Mouse (Mus musculus) heart, adult 18-20 months (tissue): ENCODE results near the gene Lrtm2. TPM values are rescaled to one million over a fixed set of nuclear protein-coding genes. Genes with fewer than 3 reads are reported as not detected.
"Not testable (repeated sequence)": the region's sequence is repeated elsewhere in the genome, so short reads cannot be mapped to it uniquely, and the experiment has no call there.

Experiments
- DNase-seq, 2 experiments: peaks; one replicate each; pipeline ENCODE4 v3.0.0; 2021 to 2022; ENCODE audit warnings: mixed read lengths in 1 of 2
- long read RNA-seq, 2 experiments: library from polyadenylated mRNA; stranded (forward); transcript quantifications; one replicate each; pipeline ENCODE4 v2.0.0; 2021
- total RNA-seq, 2 experiments: library from RNA; stranded (reverse); gene quantifications; 2 replicates each; pipeline ENCODE4 v1.2.3; 2021

Gene Lrtm2
- under 1 TPM; 0.08 to 0.10 TPM for total RNA-seq
- long read RNA-seq, experiment 1 = 0 reads
- long read RNA-seq, experiment 2 = 0 reads

DNA sequence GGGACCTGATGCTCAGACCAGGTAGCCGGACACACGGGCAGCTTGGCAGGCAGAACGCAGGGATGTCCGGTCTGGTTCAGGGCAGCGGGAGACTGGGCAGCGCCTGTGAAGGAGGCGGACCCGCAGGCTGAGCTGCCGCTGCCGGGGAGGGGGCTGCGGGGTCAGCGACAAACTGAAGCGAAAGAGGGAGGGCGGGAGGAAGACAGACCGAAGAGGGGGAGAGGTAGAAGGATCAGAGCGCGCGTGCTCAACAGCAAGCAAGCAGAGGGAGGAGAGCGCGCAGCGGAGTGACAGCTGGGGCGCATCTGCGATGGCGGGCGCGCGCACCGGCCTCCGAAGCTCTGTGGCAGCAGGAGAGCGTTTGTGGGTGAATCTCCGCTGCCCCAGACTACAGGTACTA lies at the start of gene Lrtm2:
Lrtm2 (minus strand) TSS at position 261 of the 400 bp plus-strand sequence.
- no peak for DNase-seq

- no peak for DNase-seq
Observed at GRCm38 (mm10) chr6:119378631-119379030, 48.1 kb upstream of the Lrtm2 start.

- peak in 1 of 2 experiments; percentile 21 for DNase-seq
Observed at GRCm38 (mm10) chr6:119377613-119378012, 47.0 kb upstream of the Lrtm2 start.

DNA sequence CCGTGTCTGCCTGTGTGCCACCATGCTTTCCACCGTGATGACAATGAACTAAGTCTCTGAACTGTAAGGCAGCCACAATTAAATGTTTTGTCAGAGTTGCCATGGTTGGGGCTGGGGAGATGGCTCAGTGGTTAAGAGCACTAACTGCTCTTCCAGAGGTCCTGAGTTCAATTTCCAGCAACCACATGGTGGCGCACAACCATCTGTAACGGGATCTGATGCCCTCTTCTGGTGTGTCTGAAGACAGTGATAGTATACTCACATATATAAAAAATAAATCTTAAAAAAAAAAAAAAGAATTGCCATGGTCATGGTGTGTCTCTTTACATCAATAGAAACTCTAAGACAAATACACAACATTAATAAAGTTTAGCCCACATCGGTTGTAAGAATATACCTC lies 44.5 kb upstream of the Lrtm2 start:
- no peak for DNase-seq

DNA sequence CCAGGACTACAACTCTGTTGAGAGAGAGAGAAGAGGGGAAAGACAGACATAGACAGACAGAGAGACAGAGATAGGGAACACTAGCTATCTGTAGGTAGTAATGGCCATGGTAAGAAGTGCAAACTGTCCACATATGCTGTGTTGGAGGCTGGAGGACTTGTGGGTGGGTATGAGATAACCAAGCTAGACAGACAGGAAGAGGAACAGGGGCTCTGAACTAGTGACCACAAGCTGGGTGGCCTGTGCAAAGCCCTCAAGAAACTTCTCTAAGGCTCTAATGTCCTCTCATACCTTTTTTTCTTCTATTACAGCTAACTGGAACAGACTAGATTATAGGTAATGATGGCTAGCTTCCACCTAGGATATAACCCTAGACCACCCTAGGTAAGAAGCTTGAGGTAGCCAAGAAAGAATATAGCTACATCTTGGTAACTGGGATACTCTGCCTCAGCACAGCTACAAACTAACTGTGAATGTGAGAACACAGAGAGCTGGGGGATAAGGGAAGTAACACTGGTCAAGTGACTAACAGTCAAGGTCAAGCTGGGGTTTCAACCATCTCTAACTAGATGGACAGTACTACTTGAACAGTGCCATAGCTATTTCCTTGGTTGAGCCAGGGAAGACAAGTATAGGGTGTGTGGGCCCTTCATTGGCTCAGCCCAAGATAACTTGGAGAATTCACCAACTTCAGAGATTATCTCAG lies 42.6 kb upstream of the Lrtm2 start:
- no peak for DNase-seq

DNA sequence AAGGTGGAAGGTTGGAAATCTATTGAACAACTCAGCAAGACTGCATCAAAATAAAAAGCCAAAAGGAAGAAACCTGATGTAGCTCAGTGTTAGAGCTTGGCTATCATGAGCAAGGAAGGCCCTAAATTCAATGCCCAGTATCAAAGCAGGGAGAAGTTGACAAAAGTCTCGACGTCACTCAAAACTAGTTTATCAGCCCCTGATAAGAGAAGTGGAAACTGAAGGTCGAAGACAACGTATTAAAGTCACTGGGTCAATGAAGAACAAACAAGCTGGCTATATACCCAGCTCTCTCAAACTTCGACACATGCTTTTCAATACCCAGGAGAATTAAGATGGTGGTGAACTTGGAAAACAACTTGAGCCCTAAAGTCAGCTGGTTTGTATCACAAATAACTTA lies 41.7 kb upstream of the Lrtm2 start:
- no peak for DNase-seq

DNA sequence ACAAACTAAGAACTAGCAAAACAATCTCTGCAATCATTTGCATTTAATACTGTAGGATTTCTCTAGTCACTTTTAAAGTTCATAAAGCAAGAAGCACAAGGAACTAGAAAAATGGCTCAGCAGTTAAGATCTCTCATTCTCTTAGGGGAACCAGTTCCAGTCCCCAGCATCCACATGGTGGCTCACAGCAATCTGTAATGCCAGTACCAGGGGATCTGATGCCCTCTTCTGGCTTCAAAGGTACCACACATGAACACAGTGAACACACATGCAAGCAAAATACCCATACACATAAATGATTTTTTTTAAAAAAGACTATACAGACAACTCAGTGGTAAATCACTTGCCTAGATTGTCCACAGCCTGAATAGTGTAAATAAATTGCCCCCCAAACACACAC lies 41.1 kb upstream of the Lrtm2 start:
- DNase-seq = no peak

GRCm38 (mm10) chr6:119367382-119367781 lies 36.8 kb upstream of the Lrtm2 start:
- DNase-seq = peak in 1 of 2 experiments; percentile 15

DNA sequence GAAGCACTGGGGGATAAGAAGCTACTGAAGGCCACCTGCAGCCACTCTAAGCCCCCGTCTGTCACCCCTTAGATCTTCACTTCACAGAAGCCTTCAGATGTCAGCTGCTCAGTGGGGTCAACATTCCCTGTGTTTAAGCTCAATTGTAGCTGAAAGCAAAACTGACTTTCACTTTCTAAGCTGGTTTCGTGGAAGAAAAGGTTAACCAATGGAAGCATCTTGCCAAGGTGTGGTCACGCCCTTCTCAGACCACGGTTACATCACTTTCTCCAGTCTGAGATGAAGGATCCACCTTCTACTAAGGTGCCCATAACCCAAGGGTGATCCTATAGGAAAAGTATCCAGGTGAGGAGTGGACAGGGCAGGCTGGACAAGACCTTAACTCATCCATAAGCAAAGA lies 36.2 kb upstream of the Lrtm2 start:
- DNase-seq = not testable (repeated sequence)

- no peak for DNase-seq
Observed at GRCm38 (mm10) chr6:119363593-119363992, 33.0 kb upstream of the Lrtm2 start.

GRCm38 (mm10) chr6:119360925-119361702 lies 30.5 kb upstream of the Lrtm2 start:
- no peak for DNase-seq

- DNase-seq = not testable (repeated sequence)
Observed at GRCm38 (mm10) chr6:119360250-119360649, 29.7 kb upstream of the Lrtm2 start.

GRCm38 (mm10) chr6:119358020-119358571 lies 27.5 kb upstream of the Lrtm2 start:
- DNase-seq = no peak

DNA sequence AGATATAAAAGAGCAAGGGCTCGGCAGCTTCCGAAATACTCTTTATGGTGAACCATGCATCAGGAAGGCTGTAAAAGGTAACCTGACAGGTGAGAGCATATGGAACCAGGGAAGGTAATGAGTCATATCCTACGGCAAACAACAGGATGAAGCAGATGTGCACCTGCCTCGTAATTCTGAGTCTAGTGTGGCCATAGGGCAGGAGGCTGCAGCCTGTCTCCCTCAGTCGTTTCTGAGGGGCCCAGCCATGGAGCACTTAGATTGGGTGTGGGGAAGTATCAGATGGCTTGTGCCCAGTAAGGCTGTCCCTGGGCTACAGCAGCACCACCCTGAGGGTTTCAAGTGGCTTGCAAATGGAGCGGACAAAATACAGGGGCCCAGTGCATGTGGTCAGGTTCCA lies 21.9 kb upstream of the Lrtm2 start:
- DNase-seq = no peak

GRCm38 (mm10) chr6:119351656-119352055 lies 21.1 kb upstream of the Lrtm2 start:
- DNase-seq = no peak

- no peak for DNase-seq
Observed at GRCm38 (mm10) chr6:119350703-119351198, 20.2 kb upstream of the Lrtm2 start.

GRCm38 (mm10) chr6:119348234-119348633 lies 17.7 kb upstream of the Lrtm2 start:
- peak; percentile 52 to 89 for DNase-seq

DNA sequence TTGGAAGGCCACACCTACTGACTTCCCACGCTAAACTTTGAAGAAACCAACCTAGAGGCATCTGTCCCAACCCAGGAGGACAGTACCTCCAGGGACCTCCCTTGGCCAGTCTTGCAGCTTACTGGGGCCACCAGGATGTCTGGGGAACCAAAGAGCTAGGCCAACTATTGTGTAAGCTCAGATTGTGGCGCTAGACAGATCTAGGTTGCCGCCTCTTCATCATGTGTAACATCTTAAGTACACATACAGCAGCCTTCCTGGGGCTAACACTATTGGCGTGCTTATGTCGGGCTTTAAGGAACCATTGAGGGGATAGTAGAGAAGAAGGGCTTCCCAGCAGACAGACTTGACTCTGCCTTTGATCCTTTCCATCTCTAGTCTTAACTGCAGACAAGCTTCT lies 17.2 kb upstream of the Lrtm2 start:
- no peak for DNase-seq

DNA sequence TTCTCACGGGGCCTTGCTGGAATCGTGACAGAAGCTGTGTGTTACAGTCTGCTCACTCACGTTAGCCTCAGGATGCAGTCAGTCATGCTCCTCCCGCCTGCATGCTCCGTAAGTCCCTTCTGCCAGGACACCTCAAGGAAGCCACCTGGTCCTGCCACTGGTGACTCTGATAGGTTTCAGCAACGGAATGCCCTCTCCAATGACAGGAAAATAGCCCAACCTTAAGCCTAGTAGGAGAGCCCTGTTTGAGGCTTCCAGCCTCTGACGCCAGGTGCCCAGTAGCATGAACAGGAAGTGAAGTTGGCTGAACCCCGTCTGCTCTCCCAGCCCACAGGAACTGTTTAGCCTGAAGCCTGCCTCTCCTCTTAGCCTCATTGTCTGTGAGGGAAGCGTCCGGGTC lies 15.7 kb upstream of the Lrtm2 start:
- no peak for DNase-seq

GRCm38 (mm10) chr6:119341409-119341808 lies 10.8 kb upstream of the Lrtm2 start:
- peak; percentile 36 to 47 for DNase-seq

DNA sequence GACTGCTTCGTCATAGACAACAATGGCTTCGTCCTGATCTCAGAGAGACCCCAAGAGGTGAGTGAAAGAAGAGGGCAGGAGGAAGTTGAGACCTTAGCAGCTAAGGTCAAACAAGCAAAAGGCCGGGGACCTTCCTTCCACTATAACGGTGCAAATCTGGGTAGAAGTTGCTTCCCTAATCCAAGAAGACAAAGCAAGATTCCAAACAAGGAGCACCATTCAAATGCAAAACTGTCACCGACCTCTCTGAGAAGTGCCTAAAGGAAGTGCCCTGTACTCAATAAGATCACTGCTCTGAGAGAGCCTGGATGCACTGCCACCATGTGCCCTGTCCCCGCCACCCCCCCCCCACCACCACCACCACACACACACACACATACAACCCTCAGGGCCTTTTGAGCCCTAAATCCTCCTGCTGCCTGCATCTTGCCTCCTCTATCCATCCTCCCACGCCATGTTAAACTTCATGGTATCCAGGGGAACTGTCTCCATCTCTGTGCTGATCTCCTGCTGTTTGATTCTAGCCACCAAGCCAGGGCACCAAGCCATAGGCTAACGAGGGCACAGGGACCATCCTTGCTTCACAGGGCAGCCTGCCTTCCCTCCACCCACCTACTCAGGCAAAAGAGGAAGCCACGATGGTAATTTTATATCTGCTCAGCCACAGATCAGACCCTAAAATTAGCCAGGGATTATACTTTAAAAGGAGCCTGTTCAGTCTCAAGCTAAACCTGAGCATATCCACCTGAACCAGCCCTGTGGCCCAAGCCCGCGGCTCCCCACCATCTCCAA lies 7.8 kb upstream of the Lrtm2 start:
- DNase-seq = no peak

DNA sequence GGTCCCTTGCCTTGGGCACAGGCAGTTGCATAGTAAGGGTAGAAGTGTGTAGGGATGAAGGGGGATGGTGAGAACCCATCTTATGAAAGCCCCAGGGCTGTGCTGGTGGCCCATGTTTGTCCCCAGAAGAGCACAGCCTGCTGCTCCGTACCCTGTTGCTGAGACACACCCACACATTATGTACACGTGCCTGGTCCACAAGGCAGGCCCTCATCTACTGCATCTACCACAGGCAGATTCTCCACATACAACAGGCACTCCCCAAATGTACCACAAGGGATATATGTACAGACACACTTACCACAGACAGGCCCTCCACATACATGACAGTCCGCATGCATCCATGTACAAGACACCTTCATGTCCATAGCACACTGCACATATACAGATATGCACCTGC lies 6.7 kb upstream of the Lrtm2 start:
- DNase-seq = no peak
